Mouse (Mus musculus): ENCODE results near the gene Clstn3. TPM values are rescaled to one million over a fixed set of nuclear protein-coding genes. Genes with fewer than 3 reads are reported as not detected.
"Not testable (repeated sequence)": the region's sequence is repeated elsewhere in the genome, so short reads cannot be mapped to it uniquely, and the experiment has no call there.

Gene Clstn3
- polyA plus RNA-seq, 1 experiment from 2014 or later: 148 TPM

DNA sequence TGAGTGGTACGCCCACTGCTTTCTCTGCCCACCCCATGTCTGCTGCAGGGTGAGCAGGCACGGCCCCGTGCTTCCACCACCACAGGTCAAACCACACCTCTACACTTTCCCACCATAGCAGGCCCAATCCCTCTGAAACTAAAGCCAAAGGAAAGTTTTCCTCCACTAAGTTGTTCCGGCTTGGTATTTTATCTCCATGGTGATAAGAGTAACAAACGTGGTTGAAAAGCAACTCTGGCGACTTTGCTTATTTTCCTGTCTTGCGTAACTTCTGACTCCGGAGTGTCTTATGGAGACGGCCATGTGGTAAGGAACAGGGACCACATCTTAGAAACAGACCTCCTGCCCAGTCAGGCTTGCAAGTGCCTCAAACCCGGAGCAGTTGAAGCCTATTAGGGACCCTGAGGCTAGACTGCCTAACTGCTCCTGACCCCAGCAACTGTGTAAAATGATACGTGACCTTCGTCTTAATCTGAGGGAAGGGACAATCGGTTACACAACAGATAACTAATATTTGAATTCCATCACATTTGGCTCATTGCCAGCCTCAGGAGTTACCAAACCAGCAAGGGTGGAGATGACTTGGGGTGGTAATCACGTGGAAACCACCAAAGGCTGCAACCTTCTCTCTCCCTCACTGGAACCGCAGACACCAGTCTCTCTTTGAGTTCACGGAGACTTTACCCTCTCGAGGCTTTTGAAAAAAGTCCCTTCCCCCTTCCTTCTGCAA, 13.5 kb upstream of the Clstn3 start:
- Histone ChIP-seq H3K27ac (replicated peaks) (no peak overlapping the region), H3K9ac (no peak overlapping the region), H3K4me2 (no peak overlapping the region), H3K9me3 (no peaks in the 10 kb centered on the region), H3K27me3 (no peaks in the 10 kb centered on the region), H3K4me3 (no peak overlapping the region), H3K36me3 (no peaks in the 10 kb centered on the region), H3K4me1 (replicated peaks) (no peaks in the 10 kb centered on the region)
- 78% methylated on average over 17 of the region's 17 CpGs for WGBS
- ATAC-seq (ENCODE audit: low FRiP score, low read depth): no peak

DNA sequence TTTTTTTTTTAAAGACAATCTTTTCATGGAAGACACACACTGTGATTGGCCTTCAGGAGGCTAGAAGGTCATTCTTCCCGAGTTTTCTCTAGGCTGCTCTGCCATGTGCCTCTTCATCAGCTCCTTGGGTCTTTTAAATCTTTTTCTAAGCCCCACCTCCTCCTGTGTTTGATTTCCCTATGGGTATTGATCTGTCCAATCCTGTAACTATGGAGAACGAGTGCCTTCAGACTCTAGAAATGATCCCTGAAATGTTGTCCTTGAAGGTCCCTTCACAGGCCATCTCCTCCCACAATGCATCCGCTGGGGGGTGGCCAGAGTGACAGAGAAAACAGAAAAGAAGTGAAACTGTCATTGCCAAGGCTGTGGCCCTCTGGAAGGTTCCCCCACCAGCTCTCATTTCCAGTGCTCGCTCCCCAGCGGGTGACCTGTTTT, 12.6 kb upstream of the Clstn3 start:
- no peak for ATAC-seq (ENCODE audit: low FRiP score, low read depth)
- Histone ChIP-seq H3K9ac (no peak overlapping the region), H3K9me3 (no peaks in the 10 kb centered on the region), H3K4me1 (replicated peaks) (no peaks in the 10 kb centered on the region), H3K27me3 (no peaks in the 10 kb centered on the region), H3K27ac (replicated peaks) (no peak overlapping the region), H3K4me3 (no peak overlapping the region), H3K4me2 (no peak overlapping the region), H3K36me3 (no peaks in the 10 kb centered on the region)
- 62% methylated on average over 5 of the region's 5 CpGs for WGBS

DNA sequence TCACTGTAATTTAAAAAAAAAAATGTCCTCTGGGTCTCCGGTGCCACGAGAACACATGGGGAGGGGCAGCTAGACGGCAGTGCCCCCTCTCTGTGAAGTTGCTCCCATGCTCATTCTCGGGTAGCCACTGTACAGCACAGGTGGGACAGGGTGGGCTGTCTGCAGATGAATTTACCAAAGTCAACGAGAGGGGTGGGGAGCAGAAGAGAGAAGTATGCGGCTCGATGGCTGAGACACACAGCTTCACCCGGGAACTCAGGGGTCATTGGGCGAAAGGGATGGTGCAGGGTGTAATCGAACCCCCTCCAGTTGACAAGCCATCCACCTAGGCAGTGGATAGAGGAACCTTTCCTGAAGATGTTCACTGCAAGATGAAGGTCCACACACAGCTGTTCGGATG, 12.2 kb upstream of the Clstn3 start:
- 87% methylated on average over 11 of the region's 11 CpGs for WGBS
- H3K9ac ChIP-seq: no peak overlapping the region
- no peak overlapping the region for H3K4me3 ChIP-seq
- H3K27me3 ChIP-seq: no peaks in the 10 kb centered on the region
- no peaks in the 10 kb centered on the region for H3K36me3 ChIP-seq
- no peaks in the 10 kb centered on the region for H3K9me3 ChIP-seq
- H3K27ac ChIP-seq (replicated peaks): no peak overlapping the region
- no peaks in the 10 kb centered on the region for H3K4me1 ChIP-seq (replicated peaks)
- no peak overlapping the region for H3K4me2 ChIP-seq
- no peak for ATAC-seq (ENCODE audit: low FRiP score, low read depth)

DNA sequence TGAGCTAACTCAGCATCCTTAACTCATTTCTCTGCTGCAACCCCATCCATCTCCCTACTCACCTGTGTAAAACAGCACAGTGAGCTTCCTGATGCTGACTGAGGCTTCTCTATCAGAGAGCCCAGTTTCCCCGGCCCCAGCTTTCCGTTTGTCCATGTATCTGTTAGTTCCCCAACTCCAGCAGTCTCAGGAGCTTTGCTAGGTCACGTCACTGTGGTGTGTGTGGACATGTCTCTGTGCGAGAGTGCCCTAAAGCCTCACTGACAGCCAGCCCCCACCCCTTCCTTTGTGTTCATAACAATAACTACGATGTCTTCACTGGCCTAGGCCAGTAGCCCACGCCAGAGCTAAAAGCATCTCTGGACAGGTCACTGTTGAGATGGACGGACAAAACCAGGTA, 11.6 kb upstream of the Clstn3 start:
- no peak for ATAC-seq (ENCODE audit: low FRiP score, low read depth)
- Histone ChIP-seq H3K36me3 (no peaks in the 10 kb centered on the region), H3K9ac (no peak overlapping the region), H3K4me3 (no peak overlapping the region), H3K27ac (replicated peaks) (no peak overlapping the region), H3K4me2 (no peak overlapping the region), H3K27me3 (no peaks in the 10 kb centered on the region), H3K9me3 (no peaks in the 10 kb centered on the region), H3K4me1 (replicated peaks) (no peaks in the 10 kb centered on the region)
- WGBS: 57% methylated on average over 7 of the region's 7 CpGs

DNA sequence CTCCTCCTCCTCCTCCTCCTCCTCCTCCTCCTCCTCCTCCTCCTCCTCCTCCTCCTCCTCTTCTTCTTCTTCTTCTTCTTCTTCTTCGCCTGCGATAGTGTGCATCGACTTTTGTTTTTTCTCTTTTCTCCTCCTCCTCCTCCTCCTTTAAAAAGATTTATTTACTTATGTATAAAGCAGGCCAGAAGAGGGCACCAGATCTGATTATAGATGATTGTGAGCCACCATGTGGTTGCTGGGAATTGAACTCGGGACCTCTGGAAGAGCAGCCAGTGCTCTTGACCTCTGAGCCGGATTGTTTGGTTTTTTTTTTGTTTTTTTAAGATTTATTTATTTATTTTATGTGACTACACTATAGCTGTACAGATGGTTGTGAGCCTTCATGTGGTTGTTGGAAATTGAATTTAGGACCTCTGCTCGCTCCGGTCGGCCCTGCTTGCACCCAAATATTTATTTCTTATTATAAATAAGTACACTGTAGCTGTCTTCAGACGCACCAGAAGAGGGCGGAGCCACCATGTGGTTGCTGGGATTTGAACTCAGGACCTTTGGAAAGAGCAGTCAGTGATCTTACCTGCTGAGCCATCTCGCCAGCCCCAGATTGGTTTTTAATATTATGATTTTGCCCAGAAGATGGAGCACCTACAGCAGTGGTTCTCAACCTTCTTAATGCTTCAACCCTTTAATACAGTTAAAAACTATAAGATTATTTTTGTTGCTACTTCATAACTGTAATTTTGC, 10.9 kb upstream of the Clstn3 start:
- WGBS: 95% methylated on average over 8 of the region's 11 CpGs

DNA sequence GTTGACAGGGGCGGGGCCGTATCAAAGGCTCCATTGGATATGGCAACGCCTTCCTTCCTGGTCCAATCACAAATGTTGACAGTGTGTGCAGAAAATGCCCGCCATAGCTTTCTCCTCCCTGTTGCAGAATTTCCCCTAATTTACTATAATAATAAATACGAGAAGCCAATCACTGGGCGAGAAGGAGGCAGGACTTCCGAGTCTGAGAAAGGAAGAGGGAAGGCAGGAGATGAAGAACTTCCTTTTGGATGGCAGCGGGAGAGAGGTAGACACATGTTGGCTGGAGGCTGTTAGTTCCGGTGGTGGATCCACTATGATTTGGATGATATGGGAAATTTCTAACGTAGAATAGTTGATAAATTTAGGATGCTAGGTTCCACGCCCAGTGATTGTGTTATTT, 10.0 kb upstream of the Clstn3 start:
- Histone ChIP-seq H3K4me1 (replicated peaks) (no peaks in the 10 kb centered on the region), H3K27me3 (no peaks in the 10 kb centered on the region), H3K27ac (replicated peaks) (no peak overlapping the region), H3K9me3 (no peaks in the 10 kb centered on the region), H3K9ac (no peak overlapping the region), H3K4me2 (no peak overlapping the region), H3K4me3 (no peak overlapping the region), H3K36me3 (no peaks in the 10 kb centered on the region)
- ATAC-seq (ENCODE audit: low FRiP score, low read depth): no peak
- WGBS: 86% methylated on average over 11 of the region's 11 CpGs

More for the DNA sequence above, 10.9 kb upstream of the Clstn3 start:
- ATAC-seq (ENCODE audit: low FRiP score, low read depth); H3K4me2 ChIP-seq; H3K27ac ChIP-seq (replicated peaks); H3K27me3 ChIP-seq; H3K4me1 ChIP-seq (replicated peaks); H3K36me3 ChIP-seq; H3K9me3 ChIP-seq; H3K4me3 ChIP-seq; H3K9ac ChIP-seq: not testable (repeated sequence)

DNA sequence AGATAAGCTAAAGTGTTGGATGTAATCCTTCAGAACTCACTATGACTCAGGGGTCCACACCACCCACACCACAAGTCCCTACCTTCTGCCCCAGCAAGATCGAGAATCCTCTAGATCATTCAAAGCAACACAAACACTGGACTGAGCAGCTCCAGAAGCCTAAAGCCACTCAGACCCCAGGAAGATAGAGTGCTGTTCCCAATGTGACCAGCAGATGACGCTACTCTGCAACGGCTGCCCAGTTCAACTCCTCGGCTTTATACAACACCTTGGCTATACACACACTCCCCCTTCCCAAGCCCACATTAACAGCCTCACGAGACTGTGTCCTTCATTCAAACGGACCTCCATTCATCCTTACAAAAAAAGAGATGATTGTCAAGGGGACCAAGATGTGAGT, 8.2 kb upstream of the Clstn3 start:
- WGBS: 39% methylated on average over 6 of the region's 6 CpGs
- no peaks in the 10 kb centered on the region for H3K4me1 ChIP-seq (replicated peaks)
- no peaks in the 10 kb centered on the region for H3K36me3 ChIP-seq
- no peak overlapping the region for H3K4me2 ChIP-seq
- H3K9me3 ChIP-seq: no peaks in the 10 kb centered on the region
- H3K4me3 ChIP-seq: no peak overlapping the region
- H3K9ac ChIP-seq: no peak overlapping the region
- H3K27me3 ChIP-seq: no peaks in the 10 kb centered on the region
- H3K27ac ChIP-seq (replicated peaks): no peak overlapping the region
- no peak for ATAC-seq (ENCODE audit: low FRiP score, low read depth)

DNA sequence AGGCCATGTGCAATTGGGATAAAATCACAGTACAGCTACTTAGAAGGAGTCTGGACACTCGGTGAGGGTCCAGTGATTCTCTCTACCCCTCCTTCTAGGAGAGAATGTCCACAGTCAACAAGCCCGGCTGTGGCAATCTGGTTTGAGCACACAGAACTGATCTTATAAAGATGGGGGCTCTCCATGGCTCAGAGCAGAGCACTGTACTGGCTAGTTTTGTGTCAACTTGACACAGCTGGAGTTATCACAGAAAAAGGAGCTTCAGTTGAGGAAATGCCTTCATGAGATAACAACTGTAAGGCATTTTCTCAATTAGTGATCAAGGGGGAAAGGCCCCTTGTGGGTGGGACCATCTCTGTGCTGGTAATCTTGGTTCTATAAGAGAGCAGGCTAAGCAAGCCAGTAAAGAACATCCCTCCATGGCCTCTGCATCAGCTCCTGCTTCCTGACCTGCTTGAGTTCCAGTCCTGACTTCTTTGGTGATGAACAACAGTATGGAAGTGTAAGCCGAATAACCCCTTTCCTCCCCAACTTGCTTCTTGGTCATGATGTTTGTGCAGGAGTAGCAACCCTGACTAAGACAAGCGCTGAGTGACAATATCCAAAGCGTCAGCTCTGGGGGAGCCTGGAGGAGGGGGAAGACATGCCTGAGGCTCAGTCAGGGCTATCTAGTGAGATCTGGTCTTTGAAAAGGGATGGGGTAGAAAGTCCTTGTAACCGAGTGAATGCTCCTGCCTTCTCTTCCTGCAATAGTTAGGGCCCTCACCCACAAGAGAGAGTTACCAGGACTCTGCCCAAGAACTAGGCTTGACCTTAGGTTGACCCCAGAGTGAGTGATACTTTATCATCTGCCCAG, 7.4 kb upstream of the Clstn3 start:
- not testable (repeated sequence) for H3K27ac ChIP-seq (replicated peaks); ATAC-seq (ENCODE audit: low FRiP score, low read depth); H3K9me3 ChIP-seq; H3K27me3 ChIP-seq; H3K36me3 ChIP-seq; H3K4me3 ChIP-seq; H3K9ac ChIP-seq; H3K4me2 ChIP-seq; H3K4me1 ChIP-seq (replicated peaks)
- 86% methylated on average over 6 of the region's 6 CpGs for WGBS

DNA sequence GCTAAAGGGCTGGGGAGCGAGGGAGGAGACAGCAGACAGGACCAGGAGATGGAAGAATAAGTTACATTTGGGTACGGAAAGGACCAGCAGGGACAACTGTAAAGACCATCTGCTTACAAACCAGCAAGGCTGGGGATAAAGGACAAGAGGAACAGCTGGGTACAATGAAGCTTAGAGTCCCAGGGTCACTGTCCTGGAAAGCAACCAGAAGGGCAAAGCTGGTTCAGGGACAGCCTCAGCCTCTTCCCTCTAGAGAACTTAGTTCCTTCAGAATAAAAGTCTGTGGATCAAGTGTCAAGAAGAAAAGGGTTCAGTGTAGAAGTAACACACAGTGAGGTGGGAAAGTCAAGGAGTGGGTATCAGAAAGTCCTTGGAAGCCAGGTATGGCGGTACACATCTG, 6.5 kb upstream of the Clstn3 start:
- Histone ChIP-seq H3K9ac (no peak overlapping the region), H3K4me3 (no peak overlapping the region), H3K9me3 (no peaks in the 10 kb centered on the region), H3K4me2 (no peak overlapping the region), H3K27ac (replicated peaks) (no peak overlapping the region), H3K4me1 (replicated peaks) (no peaks in the 10 kb centered on the region), H3K27me3 (no peaks in the 10 kb centered on the region), H3K36me3 (no peaks in the 10 kb centered on the region)
- WGBS: 94% methylated on average over 3 of the region's 3 CpGs
- no peak for ATAC-seq (ENCODE audit: low FRiP score, low read depth)

DNA sequence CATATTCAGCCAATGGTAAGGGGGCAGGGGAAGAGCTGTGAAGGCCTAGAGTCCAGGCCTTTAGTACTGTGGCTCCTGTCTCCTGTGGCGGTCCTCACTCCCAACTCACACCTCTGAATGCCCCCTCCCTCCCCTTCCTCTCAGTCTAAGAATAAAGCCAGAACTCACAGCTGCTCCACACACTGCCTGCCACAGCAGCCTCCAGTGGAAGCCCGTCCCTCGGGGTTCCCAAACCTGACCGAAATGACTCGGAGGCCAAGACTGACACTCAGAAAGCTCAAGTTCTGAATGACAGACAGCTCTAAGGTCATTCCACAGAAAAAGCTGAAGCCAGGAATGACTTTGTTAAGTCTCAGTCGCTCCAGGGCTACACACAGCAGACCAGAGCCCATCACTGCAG, 1.1 kb upstream of the Clstn3 start:
- Histone ChIP-seq H3K4me3 (no peak overlapping the region; the same call in 1 of the 2 replicates), H3K4me1 (replicated peaks) (peaks cover 28% of the 10 kb centered on the region), H3K9me3 (no peaks in the 10 kb centered on the region), H3K9ac (no peak overlapping the region; the same call in 1 of the 2 replicates), H3K36me3 (peaks cover 7% of the 10 kb centered on the region), H3K27me3 (no peaks in the 10 kb centered on the region), H3K4me2 (peak overlapping the region; percentile 81), H3K27ac (replicated peaks) (peak overlapping the region; percentile 93)
- ATAC-seq (ENCODE audit: low FRiP score, low read depth): no peak
- 66% methylated on average over 6 of the region's 6 CpGs for WGBS

DNA sequence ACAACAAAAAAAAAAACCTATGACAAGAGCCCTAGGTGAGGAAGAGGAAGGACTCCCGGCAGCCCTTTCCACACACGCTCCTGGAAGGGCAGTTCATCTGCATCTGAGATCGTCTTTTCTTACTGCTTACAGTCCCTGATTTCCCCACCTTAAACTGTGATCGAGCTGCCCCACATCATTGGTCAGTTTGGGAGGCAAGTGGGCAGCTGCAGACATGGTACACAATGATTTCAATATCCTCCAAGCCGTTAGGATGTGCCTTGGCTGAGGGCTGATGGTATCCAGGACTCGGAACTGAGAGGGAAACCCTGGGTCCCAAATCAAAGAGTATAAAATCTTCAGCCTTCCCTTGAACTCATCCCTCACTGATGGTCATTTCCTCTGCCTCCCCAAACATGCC, 705 bp upstream of the Clstn3 start:
- Histone ChIP-seq H3K9me3 (no peaks in the 10 kb centered on the region), H3K36me3 (peaks cover 10% of the 10 kb centered on the region), H3K4me2 (peak overlapping the region; percentile 81), H3K9ac (peak overlapping the region; percentile 81), H3K27ac (replicated peaks) (peak overlapping the region; percentile 93), H3K4me1 (replicated peaks) (peaks cover 28% of the 10 kb centered on the region), H3K4me3 (peak overlapping the region; percentile 60), H3K27me3 (no peaks in the 10 kb centered on the region)
- 37% methylated on average over 6 of the region's 6 CpGs for WGBS
- no peak for ATAC-seq (ENCODE audit: low FRiP score, low read depth)

DNA sequence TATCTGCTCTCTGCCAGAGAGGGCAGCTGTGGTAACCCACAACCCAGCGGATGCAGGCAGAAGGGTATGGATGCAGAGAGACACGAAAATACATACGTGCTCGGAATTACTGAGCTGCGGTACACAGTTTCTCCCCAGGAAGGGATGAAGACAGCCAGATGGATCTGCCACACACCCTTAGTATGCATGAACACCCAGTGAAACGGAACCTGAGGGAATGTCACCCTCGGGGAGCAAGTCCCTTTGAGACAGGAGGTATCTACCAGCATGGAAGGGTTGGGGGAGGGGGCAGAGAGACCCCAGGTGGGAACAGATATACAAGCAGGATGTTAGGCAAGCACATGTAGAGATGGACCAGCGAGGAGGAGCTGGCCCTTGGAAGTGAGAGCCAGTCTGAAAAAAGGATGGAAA, 708 bp downstream of the Clstn3 start:
- Histone ChIP-seq H3K4me1 (replicated peaks) (peaks cover 28% of the 10 kb centered on the region), H3K4me3 (peak overlapping the region; percentile 60), H3K27me3 (no peaks in the 10 kb centered on the region), H3K4me2 (peak overlapping the region; percentile 81), H3K27ac (replicated peaks) (peak overlapping the region; percentile 93), H3K36me3 (peaks cover 19% of the 10 kb centered on the region), H3K9ac (peak overlapping the region; percentile 81), H3K9me3 (no peaks in the 10 kb centered on the region)
- ATAC-seq (ENCODE audit: low FRiP score, low read depth): peak; percentile 32
- 13% methylated on average over 8 of the region's 8 CpGs for WGBS
